Mouse (Mus musculus) ES-Bruce4 (cell line): Measurements from ENCODE around the gene Mdc1. TPM values are rescaled to one million over a fixed set of nuclear protein-coding genes. Genes with fewer than 3 reads are reported as not detected.

Experiments used
- H3K27ac ChIP-seq: 2 replicates; pipeline ENCODE4 v1.5.1; 2012; ENCODE audit warnings: low read length, inconsistent platforms; ENCODE audit not compliant: insufficient read depth
- H3K27me3 ChIP-seq: 2 replicates; pipeline ENCODE4 v1.6.1; 2012; ENCODE audit warnings: mild to moderate bottlenecking, low read length, inconsistent platforms; ENCODE audit not compliant: control insufficient read depth, poor library complexity, insufficient read depth, severe bottlenecking
- H3K36me3 ChIP-seq: 2 replicates; pipeline ENCODE4 v1.6.1; 2012; ENCODE audit warnings: inconsistent platforms, mild to moderate bottlenecking, low read length, moderate library complexity; ENCODE audit not compliant: control insufficient read depth, poor library complexity, insufficient read depth, severe bottlenecking
- H3K4me1 ChIP-seq: one replicate; pipeline ENCODE4 v1.8.1; 2011; ENCODE audit warnings: low read length; ENCODE audit not compliant: control insufficient read depth, insufficient read depth
- H3K4me3 ChIP-seq: 2 replicates; pipeline ENCODE4 v1.5.1; 2011; ENCODE audit warnings: low read depth, mild to moderate bottlenecking, low read length
- H3K9ac ChIP-seq: 2 replicates; pipeline ENCODE4 v1.6.1; 2012; ENCODE audit warnings: low read depth, mild to moderate bottlenecking, inconsistent platforms; ENCODE audit not compliant: poor library complexity, severe bottlenecking
- H3K9me3 ChIP-seq: replicated peaks from 2 replicates; pipeline ENCODE4 v1.6.1; 2012; ENCODE audit warnings: mild to moderate bottlenecking, low read length, inconsistent platforms; ENCODE audit not compliant: control insufficient read depth, poor library complexity, insufficient read depth, severe bottlenecking
- CTCF ChIP-seq: IDR thresholded peaks from one replicate; pipeline ENCODE4 v1.8.1; 2011; ENCODE audit warnings: low read depth, low read length
- EP300 ChIP-seq: IDR thresholded peaks from 2 replicates; pipeline ENCODE4 v1.6.1; 2011; ENCODE audit warnings: low read depth, low read length; ENCODE audit not compliant: insufficient read depth
- POLR2A ChIP-seq: IDR thresholded peaks from one replicate; pipeline ENCODE4 v1.8.1; 2011; ENCODE audit warnings: low read length; ENCODE audit not compliant: insufficient read depth
- polyA plus RNA-seq: library from polyadenylated mRNA; stranded (reverse); fragments of >200 nt; gene quantifications from 2 replicates; pipeline ENCODE4 v1.2.4, GENCODE M21; 2011; ENCODE audit warnings: low read depth; ENCODE audit not compliant: missing spikeins, insufficient read depth, insufficient read length

The Mdc1 gene
- polyA plus RNA-seq, 1 experiment = 131 TPM

DNA sequence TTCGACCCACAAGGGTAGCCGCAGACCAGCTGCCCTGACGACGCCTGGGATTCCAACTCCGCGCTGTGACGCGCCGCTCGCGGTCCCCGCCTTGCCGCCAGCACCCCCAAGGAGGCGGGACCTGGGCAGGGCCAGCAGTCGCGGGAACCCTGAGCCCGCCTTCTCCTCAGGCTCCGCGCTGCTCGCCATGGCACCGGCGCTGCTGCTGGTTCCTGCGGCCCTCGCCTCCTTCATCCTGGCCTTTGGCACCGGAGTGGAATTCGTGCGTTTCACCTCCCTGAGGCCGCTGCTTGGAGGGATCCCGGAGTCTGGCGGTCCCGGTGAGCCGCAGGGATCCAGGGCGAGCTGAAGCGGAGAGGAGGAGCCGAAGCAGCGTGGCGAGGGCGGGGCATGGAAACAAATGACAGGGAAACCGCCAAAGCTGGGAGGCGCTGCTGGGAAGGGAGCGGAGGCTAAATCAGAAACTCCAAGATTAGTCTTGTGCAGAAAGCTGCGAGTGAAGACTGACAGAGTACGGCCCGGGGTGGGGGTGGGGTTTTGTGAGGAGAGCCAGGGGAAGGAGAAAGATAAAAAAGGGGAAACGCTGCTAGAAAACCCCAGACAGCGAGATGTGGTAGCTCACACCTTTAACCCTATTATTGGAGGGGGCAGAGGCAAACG, 20.0 kb downstream of the Mdc1 start, which contains the start of gene Nrm:
TSS of gene Nrm (plus strand) at position 121 of the 660 bp plus-strand sequence.
- H3K9me3 ChIP-seq = no peaks in the 10 kb centered on the region
- TF ChIP-seq EP300 = 0 out of 2 replicates have a peak, but pooled peaks have one; percentile 8
- peak; percentile 35 for TF ChIP-seq CTCF
- TF ChIP-seq POLR2A = peak; percentile 53
- peaks cover 25% of the 10 kb centered on the region for H3K36me3 ChIP-seq
- H3K4me3 ChIP-seq = peak within 1 kb of the TSS; percentile 84
- peaks cover 5% of the 10 kb centered on the region for H3K4me1 ChIP-seq
- no peaks in the 10 kb centered on the region for H3K27me3 ChIP-seq
- H3K9ac ChIP-seq = peak within 1 kb of the TSS; percentile 46
- H3K27ac ChIP-seq = peak within 1 kb of the TSS; percentile 64

DNA sequence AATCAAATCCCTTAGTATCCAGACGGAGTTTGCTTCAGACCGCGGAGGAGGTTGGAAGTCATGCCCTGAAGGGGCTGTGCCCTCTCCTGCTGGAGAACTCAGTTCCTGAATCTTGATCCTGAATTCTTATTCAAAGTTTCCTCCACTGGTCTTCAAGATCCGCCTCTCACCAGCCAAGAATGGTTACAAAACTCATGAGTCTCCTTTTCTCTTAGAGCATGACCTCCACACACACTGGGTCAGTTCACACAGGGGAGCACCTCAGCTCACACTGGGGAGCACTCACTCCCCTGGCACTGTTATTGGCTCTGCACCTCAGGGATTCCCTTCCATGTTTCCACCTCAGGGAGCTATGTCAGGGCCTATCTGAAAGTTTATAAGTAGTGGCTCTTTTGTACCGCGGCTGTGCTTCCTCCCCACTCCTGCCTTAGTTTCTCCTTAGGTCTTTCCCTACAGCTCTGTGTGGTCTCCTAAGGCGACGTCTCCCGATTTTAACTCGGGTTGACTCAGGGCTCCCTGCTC, 23.6 kb downstream of the Mdc1 start:
- Histone ChIP-seq H3K4me3 (no peak overlapping the region; the same call in 1 of the 2 replicates), H3K27ac (peak overlapping the region; percentile 60), H3K4me1 (peaks cover 5% of the 10 kb centered on the region), H3K27me3 (no peaks in the 10 kb centered on the region), H3K9me3 (no peaks in the 10 kb centered on the region), H3K36me3 (no peaks in the 10 kb centered on the region), H3K9ac (peak overlapping the region; percentile 82)
- no peak for TF ChIP-seq POLR2A
- TF ChIP-seq EP300 = 0 out of 2 replicates have a peak, but pooled peaks have one; percentile 3
- TF ChIP-seq CTCF = no peak

DNA sequence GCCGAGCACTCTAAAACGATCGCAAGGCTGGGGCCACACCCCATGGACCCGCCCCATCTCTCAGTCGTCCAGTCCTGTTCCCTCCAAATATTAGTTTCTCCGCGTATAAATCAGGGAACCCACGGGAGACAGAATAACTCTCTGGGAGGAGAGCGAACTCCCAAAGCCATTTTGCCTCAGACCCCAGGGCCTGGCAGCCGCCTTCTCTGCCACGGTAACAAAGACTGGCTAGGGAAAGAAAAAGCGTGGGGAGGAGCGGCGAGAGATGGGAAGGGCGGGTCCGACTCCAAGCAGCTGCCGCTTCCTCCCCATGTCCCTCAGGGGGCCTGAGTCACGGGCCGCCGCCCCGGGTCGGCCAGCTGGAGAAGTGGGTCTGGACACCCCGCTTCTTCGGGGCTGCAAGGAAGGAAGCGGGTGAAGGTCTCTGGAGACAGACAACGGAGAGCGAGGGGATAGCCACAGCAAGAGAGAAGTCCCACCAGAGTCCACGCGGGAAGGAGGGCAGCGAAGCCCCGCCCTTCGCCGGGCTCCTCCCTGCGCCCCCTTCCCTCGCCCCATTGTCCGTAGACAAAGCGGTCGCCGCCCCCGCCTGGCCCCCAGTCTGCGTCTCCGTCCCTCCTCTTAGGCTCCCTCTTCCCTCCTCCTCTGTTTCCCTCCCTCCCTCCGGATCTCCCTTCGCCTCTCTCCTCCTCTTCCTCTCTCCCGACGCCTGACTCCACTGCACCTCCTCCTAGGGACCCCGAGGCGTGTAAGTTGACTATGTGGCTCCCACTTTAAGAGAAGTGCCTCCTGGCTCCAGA, 24.4 kb downstream of the Mdc1 start, which contains the start of gene Ppp1r18:
TSS of gene Ppp1r18 (plus strand) at position 113 of the 800 bp plus-strand sequence.
- H3K4me3 ChIP-seq = peak within 1 kb of the TSS; percentile 91
- H3K36me3 ChIP-seq = no peaks in the 10 kb centered on the region
- H3K27me3 ChIP-seq = no peaks in the 10 kb centered on the region
- H3K4me1 ChIP-seq = peaks cover 5% of the 10 kb centered on the region
- H3K27ac ChIP-seq = peak within 1 kb of the TSS; percentile 60
- TF ChIP-seq EP300 = peak; percentile 31; the same call in 1 of the 2 replicates
- no peak for TF ChIP-seq CTCF
- no peaks in the 10 kb centered on the region for H3K9me3 ChIP-seq
- peak within 1 kb of the TSS; percentile 82 for H3K9ac ChIP-seq

DNA sequence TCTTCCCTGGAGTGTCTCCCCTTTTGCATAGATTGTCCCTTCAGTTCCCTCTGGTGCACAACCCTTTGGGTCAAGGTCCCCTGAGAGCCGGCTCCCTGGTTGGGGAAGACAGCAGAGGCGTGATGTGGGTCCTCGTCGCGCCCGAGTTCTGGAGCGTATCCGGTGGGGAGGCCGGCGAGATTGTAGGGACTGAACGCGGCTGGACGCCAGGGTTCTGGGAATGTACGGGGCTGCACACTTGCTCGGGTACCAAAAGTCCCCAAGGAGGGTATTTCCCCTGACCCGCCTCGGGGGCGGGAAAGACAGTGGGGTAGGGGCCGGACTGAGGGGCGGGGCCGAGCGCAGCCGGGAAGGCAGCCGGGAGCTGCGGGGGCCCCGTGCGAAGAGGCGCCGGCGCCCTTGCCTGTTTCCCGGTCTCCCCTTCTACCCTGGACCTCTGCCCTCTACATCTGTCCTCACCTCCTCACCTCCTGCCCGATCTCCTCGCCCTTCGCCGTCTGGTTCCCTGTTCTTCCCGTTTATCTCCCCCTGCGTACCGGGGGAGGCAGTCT, 25.0 kb downstream of the Mdc1 start:
- Histone ChIP-seq H3K36me3 (no peaks in the 10 kb centered on the region), H3K9ac (peak overlapping the region; percentile 82), H3K9me3 (no peaks in the 10 kb centered on the region), H3K4me1 (peaks cover 5% of the 10 kb centered on the region), H3K4me3 (peak overlapping the region; percentile 91), H3K27ac (peak overlapping the region; percentile 39), H3K27me3 (no peaks in the 10 kb centered on the region)
- TF ChIP-seq CTCF (no peak), POLR2A (no peak), EP300 (no peak)

DNA sequence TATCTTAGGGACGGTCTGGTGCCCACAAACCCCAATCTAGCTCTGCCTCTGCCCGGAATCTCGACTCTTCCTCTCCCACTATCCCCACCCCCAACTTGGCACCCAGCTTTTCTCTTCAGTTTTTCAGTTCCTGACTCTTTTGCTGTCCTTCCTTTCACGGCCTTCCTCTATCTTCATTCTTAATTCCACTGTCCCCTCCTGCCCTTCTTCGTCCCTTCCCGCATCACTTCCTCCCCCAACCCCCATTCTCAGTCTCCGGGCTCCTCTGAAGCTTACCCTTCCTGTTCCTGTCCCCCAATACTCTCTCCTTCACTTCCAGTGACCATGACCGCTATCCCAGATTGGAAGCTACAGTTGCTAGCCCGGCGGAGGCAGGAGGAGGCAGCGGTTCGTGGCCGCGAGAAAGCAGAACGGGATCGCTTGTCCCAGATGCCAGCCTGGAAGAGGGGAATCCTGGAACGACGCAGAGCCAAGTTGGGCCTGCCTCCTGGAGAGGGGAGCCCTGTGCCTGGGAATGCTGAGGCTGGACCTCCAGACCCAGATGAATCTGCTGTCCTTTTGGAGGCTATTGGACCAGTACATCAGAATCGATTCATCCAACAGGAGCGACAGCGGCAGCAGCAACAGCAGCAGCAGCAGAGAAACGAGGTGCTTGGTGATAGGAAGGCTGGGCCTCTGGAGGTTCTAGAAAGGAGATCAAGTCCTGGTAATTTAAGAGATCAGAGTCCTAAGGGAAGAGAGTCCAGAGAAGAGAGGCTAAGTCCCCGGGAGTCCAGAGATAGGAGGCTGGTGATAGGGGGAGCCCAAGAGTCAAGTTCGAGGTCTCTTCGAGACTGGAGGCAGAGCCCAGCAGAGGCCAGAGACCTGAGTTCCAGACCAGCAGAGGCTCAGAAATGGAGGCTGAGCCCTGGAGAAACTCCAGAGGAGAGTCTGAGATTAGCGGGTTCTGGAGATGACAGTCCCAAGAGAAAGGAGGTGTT, 25.9 kb downstream of the Mdc1 start:
- Histone ChIP-seq H3K36me3 (no peaks in the 10 kb centered on the region), H3K4me1 (peaks cover 5% of the 10 kb centered on the region), H3K9me3 (no peaks in the 10 kb centered on the region), H3K27me3 (no peaks in the 10 kb centered on the region), H3K4me3 (peak overlapping the region; percentile 91), H3K27ac (0 out of 2 replicates have a peak overlapping the region, but pooled peaks have one; percentile 1), H3K9ac (peak overlapping the region; percentile 82)
- no peak for TF ChIP-seq POLR2A
- TF ChIP-seq CTCF = peak; percentile 25
